In genomic region chr19:50005248-50005647, GRCm38 (mm10) we compare ENCODE assay signal across 17 mouse cellular contexts.
A peak's percentile ranks its signal among the peaks of the same experiment; 100 is the strongest.
DNase-seq lines count a peak whose midpoint lies in the region; ATAC-seq and TF ChIP-seq lines count a peak whose summit lies in the region.
"Had no signal": no experiment of that assay in that cellular context is flagged by ENCODE, and none has a peak within 500 bp of the region (broad histone marks: within the 10 kb centered on the region; RNA-seq: fewer than 3 reads in every experiment).

No protein-coding gene starts in this region.

- no peaks in the 10 kb centered on the region for H3K79me2 ChIP-seq in heart, adult 2 months (replicated peaks; ENCODE audit: control insufficient read depth, insufficient read depth, low read length)

- no peak overlapping the region for H3K4me3 ChIP-seq in heart, embryonic 11.5 days (ENCODE audit: low read depth, low read length)
- no peak overlapping the region for H3K4me3 ChIP-seq in heart, adult 2 months
- no peak overlapping the region; the same call in 1 of the 2 replicates for H3K4me3 ChIP-seq in hindbrain, embryonic 14.5 days (replicated peaks; ENCODE audit: low read length)
- H3K4me3 ChIP-seq in midbrain, embryonic 15.5 days: peak overlapping the region; percentile 16; the same call in 1 of the 2 replicates
- H3K4me3 ChIP-seq: forebrain, embryonic 13.5 days; intestine, embryonic 15.5 days; neural tube, embryonic 12.5 days had no signal

- no peaks in the 10 kb centered on the region for H3K36me3 ChIP-seq in heart, embryonic 11.5 days (ENCODE audit: control insufficient read depth, insufficient read depth, low read length)
- no peaks in the 10 kb centered on the region for H3K36me3 ChIP-seq in heart, adult 2 months (ENCODE audit: control insufficient read depth, insufficient read depth, low read length)
- H3K36me3 ChIP-seq in hindbrain, embryonic 14.5 days (replicated peaks; ENCODE audit: control insufficient read depth, insufficient read depth): no peaks in the 10 kb centered on the region
- no peaks in the 10 kb centered on the region for H3K36me3 ChIP-seq in midbrain, embryonic 15.5 days (replicated peaks)
- H3K36me3 ChIP-seq: intestine, embryonic 15.5 days; neural tube, embryonic 12.5 days had no signal

- peaks cover 3% of the 10 kb centered on the region; the same call in 1 of the 2 replicates for H3K4me1 ChIP-seq in heart, embryonic 11.5 days (ENCODE audit: control insufficient read depth, insufficient read depth, low read length)
- no peaks in the 10 kb centered on the region for H3K4me1 ChIP-seq in heart, adult 2 months (ENCODE audit: control insufficient read depth, insufficient read depth, low read length)
- peaks cover 6% of the 10 kb centered on the region; the same call in 1 of the 2 replicates for H3K4me1 ChIP-seq in hindbrain, embryonic 14.5 days (replicated peaks; ENCODE audit: control insufficient read depth, insufficient read depth, low read length)
- peaks cover 9% of the 10 kb centered on the region; the same call in 1 of the 2 replicates for H3K4me1 ChIP-seq in midbrain, embryonic 15.5 days
- H3K4me1 ChIP-seq: forebrain, embryonic 13.5 days; intestine, embryonic 15.5 days; neural tube, embryonic 12.5 days had no signal

- ATAC-seq in heart, embryonic 11.5 days (replicated peaks; ENCODE audit: insufficient number of reproducible peaks, low FRiP score, low TSS enrichment): no peak
- no peak for ATAC-seq in hindbrain, embryonic 14.5 days (ENCODE audit: low FRiP score)
- no peak for ATAC-seq in midbrain, embryonic 15.5 days (replicated peaks)
- ATAC-seq: forebrain, embryonic 13.5 days; intestine, embryonic 15.5 days had no signal

- peak overlapping the region; percentile 11; the same call in 1 of the 2 replicates for H3K4me2 ChIP-seq in heart, embryonic 11.5 days
- H3K4me2 ChIP-seq in hindbrain, embryonic 14.5 days (replicated peaks): peak overlapping the region; percentile 8
- peak overlapping the region; percentile 39 for H3K4me2 ChIP-seq in midbrain, embryonic 15.5 days
- H3K4me2 ChIP-seq: forebrain, embryonic 13.5 days; intestine, embryonic 15.5 days; neural tube, embryonic 12.5 days had no signal

- no peak overlapping the region for H3K27ac ChIP-seq in heart, embryonic 11.5 days (ENCODE audit: low read depth, low read length)
- no peak overlapping the region for H3K27ac ChIP-seq in heart, adult 2 months
- peak overlapping the region; percentile 18 for H3K27ac ChIP-seq in hindbrain, embryonic 14.5 days
- 0 out of 2 replicates have a peak overlapping the region, but pooled peaks have one; percentile 45 for H3K27ac ChIP-seq in midbrain, embryonic 15.5 days
- H3K27ac ChIP-seq: forebrain, embryonic 13.5 days; intestine, embryonic 15.5 days; neural tube, embryonic 12.5 days had no signal

- H3K27me3 ChIP-seq in heart, embryonic 11.5 days (ENCODE audit: control insufficient read depth, insufficient read depth, low read length): no peaks in the 10 kb centered on the region
- no peaks in the 10 kb centered on the region for H3K27me3 ChIP-seq in heart, adult 2 months (ENCODE audit: control insufficient read depth, insufficient read depth, low read length)
- no peaks in the 10 kb centered on the region for H3K27me3 ChIP-seq in hindbrain, embryonic 14.5 days (ENCODE audit: control insufficient read depth, insufficient read depth, low read length)
- no peaks in the 10 kb centered on the region for H3K27me3 ChIP-seq in midbrain, embryonic 15.5 days (replicated peaks)
- H3K27me3 ChIP-seq: forebrain, embryonic 13.5 days; intestine, embryonic 15.5 days; neural tube, embryonic 12.5 days had no signal

- H3K9me3 ChIP-seq in heart, embryonic 11.5 days (replicated peaks; ENCODE audit: control insufficient read depth, low read length): no peaks in the 10 kb centered on the region
- H3K9me3 ChIP-seq in hindbrain, embryonic 14.5 days (ENCODE audit: control insufficient read depth, low read length): no peaks in the 10 kb centered on the region
- no peaks in the 10 kb centered on the region for H3K9me3 ChIP-seq in midbrain, embryonic 15.5 days
- H3K9me3 ChIP-seq: forebrain, embryonic 13.5 days; intestine, embryonic 15.5 days; neural tube, embryonic 12.5 days had no signal

- WGBS in heart, embryonic 11.5 days (ENCODE audit: insufficient replicate concordance): 36% methylated on average over 7 of the region's 7 CpGs
- WGBS in heart, adult 2 months: 37% methylated on average over 7 of the region's 7 CpGs
- 27% methylated on average over 7 of the region's 7 CpGs for WGBS in hindbrain, embryonic 14.5 days
- WGBS in midbrain, embryonic 15.5 days: 22% methylated on average over 7 of the region's 7 CpGs

- TF ChIP-seq EP300 in heart, adult 2 months (IDR thresholded peaks at IDR 0.05; ENCODE audit: insufficient read depth, low read depth, low read length): no peak

- no peak for DNase-seq in heart, adult 2 months
- DNase-seq in brain, adult 2 months (ENCODE audit: low read depth, low spot score): peak; percentile 21
- DNase-seq in hindbrain, embryonic 14.5 days (ENCODE audit: low spot score): no peak
- DNase-seq in thymus, postnatal 0 days (ENCODE audit: low spot score): no peak
- no peak for DNase-seq in right cerebral cortex, postnatal 36 days (ENCODE audit: low spot score in 2 of 2)
- no peak for DNase-seq in frontal cortex, adult 2 months (ENCODE audit: extremely low spot score in 1 of 2, low spot score in 1 of 2)
- DNase-seq: adrenal gland, postnatal 14 days; cerebellum, adult 9-11 months; heart, postnatal 14 days; kidney, postnatal 4 days; lung, adult 18-20 months; lung, postnatal 36 days had no signal

- no peak for TF ChIP-seq POLR2A in heart, adult 2 months (IDR thresholded peaks at IDR 0.05; ENCODE audit: insufficient read depth, low read depth, low read length)

- H3K9ac ChIP-seq in heart, embryonic 11.5 days (ENCODE audit: low read depth, low read length): no peak overlapping the region
- H3K9ac ChIP-seq in heart, adult 2 months (ENCODE audit: low read depth, low read length): no peak overlapping the region
- no peak overlapping the region; the same call in 1 of the 2 replicates for H3K9ac ChIP-seq in hindbrain, embryonic 14.5 days
- H3K9ac ChIP-seq in midbrain, embryonic 15.5 days: no peak overlapping the region
- H3K9ac ChIP-seq: forebrain, embryonic 13.5 days; intestine, embryonic 15.5 days; neural tube, embryonic 12.5 days had no signal

- intact Hi-C loops in heart, adult 2 months (cut with DNase I): no loop called here

- no peak for TF ChIP-seq CTCF in heart, adult 2 months (IDR thresholded peaks at IDR 0.05)

Comparison
In these comparisons a context has a peak if more than half of its experiments do, and no peak if none do; other contexts are left out.
1. H3K27ac ChIP-seq: peak in hindbrain, embryonic 14.5 days (single experiment) and midbrain, embryonic 15.5 days (single experiment); none in heart, embryonic 11.5 days (single experiment) and heart, adult 2 months (single experiment).
2. Peak in every context shown above with its lines, with median percentiles within 50 percentile points of each other: H3K4me2 ChIP-seq.